Mouse (Mus musculus) layer of hippocampus, adult 9-11 months (tissue): ENCODE measurements around the gene Cyp2r1.
A peak's percentile ranks its signal among the peaks of the same experiment; 100 is the strongest.
"Not testable (repeated sequence)": the region's sequence is repeated elsewhere in the genome, so short reads cannot be mapped to it uniquely, and the experiment has no call there.

Source experiments
- DNase-seq: peaks from one replicate; pipeline ENCODE4 v3.0.0; 2022

Gene Cyp2r1

GRCm38 (mm10) chr7:114562531-114563241 is at the start of gene Cyp2r1:
Cyp2r1 (minus strand) TSS chr7:114562972.
- peak; percentile 92 for DNase-seq

- DNase-seq, result not testable (repeated sequence)
Observed at GRCm38 (mm10) chr7:114594391-114594790, 31.6 kb upstream of the Cyp2r1 start.

GRCm38 (mm10) chr7:114582441-114582840 is 19.7 kb upstream of the Cyp2r1 start:
- DNase-seq, result no peak

GRCm38 (mm10) chr7:114581200-114581599 is 18.4 kb upstream of the Cyp2r1 start:
- no peak for DNase-seq

GRCm38 (mm10) chr7:114580426-114580825 is 17.7 kb upstream of the Cyp2r1 start:
- DNase-seq, result peak; percentile 38

- DNase-seq, result no peak
Observed at GRCm38 (mm10) chr7:114577665-114578064, 14.9 kb upstream of the Cyp2r1 start.

GRCm38 (mm10) chr7:114576931-114577330 is 14.2 kb upstream of the Cyp2r1 start:
- DNase-seq, result no peak

GRCm38 (mm10) chr7:114573866-114574265 is 11.1 kb upstream of the Cyp2r1 start:
- DNase-seq, result not testable (repeated sequence)

- DNase-seq, result no peak
Observed at GRCm38 (mm10) chr7:114536179-114536578, 26.6 kb downstream of the Cyp2r1 start.

GRCm38 (mm10) chr7:114526245-114526644 is 36.5 kb downstream of the Cyp2r1 start:
- DNase-seq, result no peak

GRCm38 (mm10) chr7:114520122-114520521 is 42.6 kb downstream of the Cyp2r1 start:
- DNase-seq, result no peak

- no peak for DNase-seq
Observed at GRCm38 (mm10) chr7:114508879-114509278, 53.9 kb downstream of the Cyp2r1 start.
